Comparison of ENCODE assay signal across 8 mouse cellular contexts in genomic region chr1:169495621-169496020, GRCm38 (mm10). TPM values are rescaled to one million over a fixed set of nuclear protein-coding genes. Genes with fewer than 3 reads are reported as not detected.
DNase-seq lines count a peak whose midpoint lies in the region; ATAC-seq lines count a peak whose summit lies in the region.

No protein-coding gene starts in this region.

- no peak overlapping the region for H3K4me3 ChIP-seq in forebrain, embryonic 14.5 days (ENCODE audit: low read depth, low read length)
- no peak overlapping the region for H3K4me3 ChIP-seq in forebrain, embryonic 16.5 days (replicated peaks; ENCODE audit: low read length)
- no peak overlapping the region for H3K4me3 ChIP-seq in forebrain, embryonic 15.5 days

- no peak for ATAC-seq in forebrain, embryonic 14.5 days
- no peak; the same call in 1 of the 2 replicates for ATAC-seq in forebrain, embryonic 16.5 days
- peak; percentile 92 for ATAC-seq in frontal cortex, adult (ENCODE audit: low TSS enrichment)
- ATAC-seq in forebrain, embryonic 15.5 days (replicated peaks) = no peak

- no peak overlapping the region for H3K4me2 ChIP-seq in forebrain, embryonic 14.5 days (ENCODE audit: low read length)
- no peak overlapping the region for H3K4me2 ChIP-seq in forebrain, embryonic 16.5 days (ENCODE audit: low read length)
- no peak overlapping the region for H3K4me2 ChIP-seq in forebrain, embryonic 15.5 days (replicated peaks)

- no peak overlapping the region for H3K9ac ChIP-seq in forebrain, embryonic 14.5 days (ENCODE audit: low read length)
- no peak overlapping the region for H3K9ac ChIP-seq in forebrain, embryonic 16.5 days (replicated peaks; ENCODE audit: low read depth, low read length)
- H3K9ac ChIP-seq in forebrain, embryonic 15.5 days (replicated peaks) = no peak overlapping the region

- intact Hi-C loops in left cerebral cortex, postnatal 14 days (cut with DNase I) = no loop called here

- WGBS in forebrain, embryonic 14.5 days = 64% methylated on average over 8 of the region's 8 CpGs
- WGBS in forebrain, embryonic 16.5 days = 53% methylated on average over 8 of the region's 8 CpGs
- 59% methylated on average over 8 of the region's 8 CpGs for WGBS in forebrain, embryonic 15.5 days

- DNase-seq in forebrain, embryonic 14.5 days (ENCODE audit: low spot score) = peak; percentile 86
- DNase-seq in urinary bladder, postnatal 25 days (ENCODE audit: low spot score) = peak; percentile 15
- no peak for DNase-seq in urinary bladder, adult 2 months (ENCODE audit: low spot score)
- DNase-seq in left cerebral cortex, postnatal 14 days (ENCODE audit: low spot score in 2 of 2) = peak; percentile 79 to 82
- peak; percentile 9 for DNase-seq in retina, adult 2 months (ENCODE audit: low read depth, low spot score)

- peaks cover 31% of the 10 kb centered on the region for H3K36me3 ChIP-seq in forebrain, embryonic 14.5 days (ENCODE audit: control insufficient read depth, insufficient read depth, low read length)
- no peaks in the 10 kb centered on the region for H3K36me3 ChIP-seq in forebrain, embryonic 16.5 days (ENCODE audit: control insufficient read depth, insufficient read depth)
- peaks cover 2% of the 10 kb centered on the region; the same call in 1 of the 2 replicates for H3K36me3 ChIP-seq in forebrain, embryonic 15.5 days

- H3K27me3 ChIP-seq in forebrain, embryonic 14.5 days (replicated peaks; ENCODE audit: control insufficient read depth, insufficient read depth, low read length) = no peaks in the 10 kb centered on the region
- H3K27me3 ChIP-seq in forebrain, embryonic 16.5 days (replicated peaks; ENCODE audit: control insufficient read depth, insufficient read depth, low read length) = no peaks in the 10 kb centered on the region
- H3K27me3 ChIP-seq in forebrain, embryonic 15.5 days = no peaks in the 10 kb centered on the region

- H3K27ac ChIP-seq in forebrain, embryonic 14.5 days (ENCODE audit: low read depth, low read length) = no peak overlapping the region
- no peak overlapping the region; the same call in 1 of the 2 replicates for H3K27ac ChIP-seq in forebrain, embryonic 16.5 days (ENCODE audit: low read length)
- H3K27ac ChIP-seq in forebrain, embryonic 15.5 days (replicated peaks) = no peak overlapping the region

- H3K9me3 ChIP-seq in forebrain, embryonic 14.5 days (replicated peaks; ENCODE audit: control insufficient read depth, low read length) = no peaks in the 10 kb centered on the region
- no peaks in the 10 kb centered on the region for H3K9me3 ChIP-seq in forebrain, embryonic 16.5 days (ENCODE audit: control insufficient read depth, low read length)
- H3K9me3 ChIP-seq in forebrain, embryonic 15.5 days = no peaks in the 10 kb centered on the region

- no peaks in the 10 kb centered on the region for H3K4me1 ChIP-seq in forebrain, embryonic 14.5 days (ENCODE audit: control insufficient read depth, insufficient read depth, low read length)
- no peaks in the 10 kb centered on the region for H3K4me1 ChIP-seq in forebrain, embryonic 16.5 days (replicated peaks; ENCODE audit: control insufficient read depth, insufficient read depth, low read length)
- no peaks in the 10 kb centered on the region for H3K4me1 ChIP-seq in forebrain, embryonic 15.5 days

RNA-seq across cellular contexts. Expression of gene Nuf2, which starts 35.6 kb away (rescaled TPM):
- polyA plus RNA-seq in forebrain, embryonic 14.5 days (2014; fragmentation: Nextera tagmentation; extraction: Ambion mirVana) = 38.4 and 42.3 TPM in 2 replicates
- 25.1 and 31.2 TPM in 2 replicates for polyA plus RNA-seq in forebrain, embryonic 16.5 days (2015; fragmentation: Nextera tagmentation; extraction: Ambion mirVana)
- 1.5 TPM in 2 replicates for polyA plus RNA-seq in urinary bladder, adult 2 months (2012; rRNA removed)
- total RNA-seq in left cerebral cortex, postnatal 14 days (2021) = 1 to 10 TPM; 1.8 to 3.1 TPM
- 31.6 and 34.7 TPM in 2 replicates for polyA plus RNA-seq in forebrain, embryonic 15.5 days (2015; fragmentation: Nextera tagmentation; extraction: Ambion mirVana)

Comparison
In these comparisons a context has a peak if more than half of its experiments do, and no peak if none do; other contexts are left out.
1. RNA of gene Nuf2, which starts 35.6 kb away (polyA plus RNA-seq): 38.4 to 42.3 TPM in forebrain, embryonic 14.5 days, 31.6 to 34.7 TPM in forebrain, embryonic 15.5 days and 25.1 to 31.2 TPM in forebrain, embryonic 16.5 days; 1.5 TPM in urinary bladder, adult 2 months; every median in the first group is over 10 times any median in the second.